Mouse (Mus musculus) left cerebral cortex, postnatal 4 days (tissue): ENCODE measurements around the gene Gsdma. TPM values are rescaled to one million over a fixed set of nuclear protein-coding genes. Genes with fewer than 3 reads are reported as not detected.
"Not testable (repeated sequence)": the region's sequence is repeated elsewhere in the genome, so short reads cannot be mapped to it uniquely, and the experiment has no call there.

Experiments
- DNase-seq: peaks from one replicate; pipeline ENCODE4 v3.0.0-alpha.2; 2022
- intact Hi-C: fragments of 180-260 bp; cut with DNase I; formaldehyde crosslinking; loops from one replicate; pipeline ENCODE4 v1.15.1; 2025
- total RNA-seq, 2 experiments: library from RNA; stranded (reverse); gene quantifications; 2 replicates each; pipeline ENCODE4 v1.2.3; 2021

The Gsdma gene
- total RNA-seq, 2 experiments from 2014 or later = not detected

DNA sequence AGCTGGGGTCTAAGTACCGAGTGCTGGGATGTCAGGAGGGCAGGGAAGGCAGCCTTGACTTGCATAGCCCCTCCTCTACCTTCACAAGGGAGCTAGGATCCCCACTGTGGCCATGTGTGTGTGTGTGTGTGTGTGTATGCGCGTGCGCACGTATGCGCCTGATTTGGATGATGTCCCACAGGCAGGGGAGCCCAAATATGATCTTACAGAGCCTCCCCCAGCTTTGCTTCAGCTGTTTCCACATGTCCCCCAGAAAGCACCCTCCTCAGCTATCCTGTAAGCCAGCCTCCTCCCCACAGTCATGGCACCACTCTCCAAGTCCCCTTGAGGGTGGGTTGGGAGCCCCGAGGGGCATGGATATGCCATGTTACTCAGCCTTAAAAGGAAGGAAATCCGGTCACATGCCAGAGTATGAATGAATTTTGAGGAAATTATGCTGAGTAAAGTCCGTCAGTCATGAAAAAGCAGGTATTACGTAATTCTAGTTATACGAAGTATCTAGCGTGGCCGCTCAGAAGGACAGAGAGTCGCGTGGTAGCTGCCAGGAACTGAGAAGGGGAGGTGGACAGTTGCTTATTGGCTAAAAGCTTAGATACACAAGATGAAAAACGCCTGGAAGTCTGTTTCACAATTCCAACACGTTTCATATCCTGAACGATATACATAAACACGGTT lies 44.3 kb downstream of the Gsdma start:
- no peak for DNase-seq
- intact Hi-C loops = no loop called here

DNA sequence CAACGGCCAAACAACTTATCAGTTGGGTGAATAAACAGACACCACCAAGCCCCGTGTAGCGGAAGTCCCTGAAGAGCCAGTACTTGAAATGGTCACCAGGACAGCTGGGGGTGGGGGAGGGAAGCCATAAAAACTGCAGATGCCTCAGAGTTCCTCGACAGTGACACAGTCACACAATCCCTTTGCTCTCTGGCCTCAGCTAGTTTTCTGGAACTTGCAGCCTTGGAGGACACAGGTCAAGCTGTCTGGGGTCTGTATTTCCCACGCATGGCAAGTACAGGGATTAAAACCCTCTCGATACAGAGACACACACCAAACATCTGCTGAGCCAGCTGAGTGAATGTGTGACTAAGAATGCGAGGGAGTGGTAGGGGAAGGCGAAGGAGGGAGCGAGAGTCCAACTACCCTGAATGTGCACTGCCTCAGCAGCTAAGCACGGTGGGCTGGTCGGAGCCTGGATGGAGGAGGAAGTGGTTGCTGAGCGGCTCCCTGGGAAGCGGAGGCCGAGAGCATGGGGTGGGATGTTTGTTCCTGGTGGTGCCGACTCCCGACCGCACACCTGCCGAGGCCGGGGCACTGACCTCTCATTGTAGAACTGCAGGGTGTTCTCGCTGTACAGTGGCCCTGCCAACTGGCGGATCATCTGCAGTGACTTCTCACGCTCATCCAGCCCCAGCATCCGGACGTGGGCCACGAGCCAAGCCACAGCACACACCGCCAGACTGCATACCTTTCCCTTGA lies 45.0 kb downstream of the Gsdma start:
- DNase-seq = peak; percentile 32
- intact Hi-C loops = no loop called here

DNA sequence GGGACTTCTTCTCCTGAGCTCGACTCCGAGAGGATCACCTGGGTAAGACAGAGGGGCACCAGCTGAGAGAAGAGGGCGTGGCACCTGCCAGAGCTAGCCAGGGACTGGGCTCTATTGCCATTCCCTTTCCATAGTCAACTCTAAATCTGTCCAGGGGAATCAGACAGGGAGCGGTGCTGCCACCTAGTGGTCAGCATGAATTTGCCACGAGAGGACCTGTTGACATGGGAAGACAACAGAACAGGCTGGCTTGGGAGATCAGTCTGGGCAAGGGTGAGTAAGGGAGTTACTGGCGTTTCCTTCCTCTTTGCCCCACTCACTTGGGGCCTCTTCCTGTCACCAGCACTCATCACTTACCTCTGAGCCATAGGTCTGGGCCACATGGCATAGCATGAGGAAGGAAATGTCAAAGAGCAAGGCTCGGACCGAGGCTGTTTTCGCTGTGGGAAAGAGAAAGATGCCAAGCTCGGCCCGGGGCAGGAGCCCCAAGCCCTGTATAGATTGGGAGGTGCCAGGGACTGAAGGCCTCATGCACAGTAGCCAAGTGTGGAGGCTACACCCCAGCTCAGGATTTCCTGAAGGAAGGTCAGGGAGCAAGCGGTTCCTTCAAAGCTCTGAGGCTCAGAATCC lies 46.4 kb downstream of the Gsdma start:
- peak; percentile 85 for DNase-seq
- intact Hi-C loops = no loop called here

DNA sequence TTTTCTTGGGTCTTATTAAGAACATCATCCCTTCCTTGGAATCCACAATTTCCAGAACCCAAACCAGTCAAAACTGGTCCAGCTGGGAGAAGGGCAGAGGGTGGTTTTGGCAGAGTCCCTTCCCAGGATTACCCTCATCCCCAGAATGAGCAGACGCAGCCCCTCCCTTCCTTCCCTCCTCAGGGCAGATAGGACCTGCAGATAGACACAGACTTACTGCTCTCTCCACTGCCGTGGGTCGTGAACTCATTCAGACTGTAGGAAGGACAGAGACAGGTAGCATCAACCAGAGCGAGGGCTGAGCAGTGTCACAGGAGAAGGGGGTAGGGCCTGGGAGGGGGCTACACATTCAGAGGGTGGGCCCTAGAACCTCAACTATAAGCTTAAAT lies 46.9 kb downstream of the Gsdma start:
- no peak for DNase-seq
- intact Hi-C loops = no loop called here

DNA sequence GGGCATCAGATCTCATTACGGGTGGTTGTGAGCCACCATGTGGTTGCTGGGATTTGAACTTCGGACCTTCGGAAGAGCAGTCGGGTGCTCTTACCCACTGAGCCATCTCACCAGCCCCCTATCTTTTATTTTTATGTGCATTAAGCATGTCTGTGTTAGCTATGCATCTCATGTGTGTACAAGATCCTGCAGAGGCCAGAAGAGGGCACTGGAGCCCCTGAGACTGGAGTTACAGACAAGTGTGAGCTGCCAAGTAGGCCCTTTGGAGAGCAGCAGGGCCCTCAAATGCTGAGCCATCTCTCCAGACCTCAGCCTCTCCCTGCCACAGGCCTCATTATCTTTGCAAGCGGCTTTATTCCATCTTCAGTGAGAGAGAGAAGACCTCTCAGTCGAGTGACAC lies 47.9 kb downstream of the Gsdma start:
- intact Hi-C loops = not testable (repeated sequence)
- peak; percentile 61 for DNase-seq

DNA sequence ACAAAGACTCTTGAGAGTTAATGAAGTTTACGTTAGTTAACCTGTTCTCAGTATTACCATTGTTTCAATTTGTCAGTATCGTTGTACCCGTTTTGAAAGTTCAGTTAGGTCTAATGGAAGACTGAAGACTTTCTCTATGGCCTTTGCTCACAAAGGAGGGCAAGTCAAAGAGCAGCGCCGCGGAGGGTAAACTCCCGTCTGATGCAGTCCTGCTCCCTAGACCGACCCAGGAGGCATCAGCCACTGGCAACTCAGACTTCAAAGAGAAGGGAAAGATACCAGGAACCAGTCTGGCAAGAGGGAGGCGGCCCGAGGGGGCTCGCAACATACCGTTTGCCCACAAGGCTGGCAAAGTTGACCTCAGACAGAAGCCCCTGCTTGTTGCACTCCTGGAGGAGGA lies 49.6 kb downstream of the Gsdma start:
- no peak for DNase-seq
- intact Hi-C loops = no loop called here

DNA sequence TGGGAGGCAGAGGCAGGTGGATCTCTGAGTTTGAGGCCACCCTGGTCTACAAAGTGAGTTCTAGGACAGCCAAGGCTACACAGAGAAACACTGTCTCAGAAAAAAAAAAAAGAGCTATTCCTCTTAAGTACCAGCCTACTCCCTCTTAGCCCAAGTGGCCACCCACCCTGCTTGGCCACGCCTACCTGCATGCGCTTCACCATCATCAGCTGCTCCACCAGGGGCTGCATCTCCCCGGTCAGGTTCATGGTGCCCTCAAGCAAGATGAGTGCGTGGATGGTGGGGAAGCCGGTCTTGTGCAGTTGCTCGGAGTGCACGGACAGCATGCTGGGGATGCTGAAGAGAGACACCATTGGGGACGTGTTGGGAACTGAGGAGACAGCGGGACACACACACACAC lies 51.8 kb downstream of the Gsdma start:
- intact Hi-C loops = loop anchor here (2.0 kb wide), 1 partner anchor 71 kb away; no protein-coding TSS in a partner anchor
- no peak for DNase-seq

DNA sequence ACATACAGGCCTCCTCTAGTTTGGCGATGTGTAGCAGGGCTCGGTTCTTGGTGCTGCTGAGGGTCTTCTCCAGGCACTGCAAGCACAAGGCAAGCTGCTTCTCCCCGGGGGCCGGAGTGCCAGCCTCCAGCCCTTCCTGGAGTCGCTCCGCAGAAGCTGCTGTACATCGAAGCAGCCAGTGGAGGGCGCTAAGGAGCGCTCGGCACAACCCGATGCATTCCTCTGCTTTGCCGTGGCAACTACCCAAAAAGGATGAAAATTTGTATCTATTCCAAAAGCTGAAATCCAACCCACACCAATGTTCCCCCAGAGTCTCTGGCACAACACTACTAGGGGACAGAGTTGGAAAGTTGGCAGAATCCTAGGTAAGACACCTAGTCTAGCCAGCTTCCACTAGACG lies 53.8 kb downstream of the Gsdma start:
- intact Hi-C loops = loop anchor here (2.0 kb wide), 1 partner anchor 69 kb away; no protein-coding TSS in a partner anchor
- DNase-seq = peak; percentile 84

DNA sequence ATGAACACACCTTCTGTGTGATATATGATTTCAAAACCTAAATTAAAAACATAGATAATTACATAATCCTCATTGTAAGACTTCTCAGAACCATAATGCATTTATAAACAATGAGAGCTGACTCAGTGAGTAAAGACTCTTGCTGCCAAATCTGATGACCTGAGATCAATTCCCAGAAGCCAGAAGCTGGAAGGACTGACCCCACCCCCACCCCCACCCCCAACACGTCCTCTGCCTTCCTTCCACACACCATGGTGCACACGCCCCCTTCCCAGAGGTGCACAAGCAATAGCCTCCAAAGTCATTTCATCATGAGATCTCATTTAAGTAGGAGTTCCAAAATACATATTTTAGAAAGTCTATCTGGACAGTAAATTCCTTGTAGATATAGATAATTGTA lies 56.6 kb downstream of the Gsdma start:
- no peak for DNase-seq
- intact Hi-C loops = no loop called here

DNA sequence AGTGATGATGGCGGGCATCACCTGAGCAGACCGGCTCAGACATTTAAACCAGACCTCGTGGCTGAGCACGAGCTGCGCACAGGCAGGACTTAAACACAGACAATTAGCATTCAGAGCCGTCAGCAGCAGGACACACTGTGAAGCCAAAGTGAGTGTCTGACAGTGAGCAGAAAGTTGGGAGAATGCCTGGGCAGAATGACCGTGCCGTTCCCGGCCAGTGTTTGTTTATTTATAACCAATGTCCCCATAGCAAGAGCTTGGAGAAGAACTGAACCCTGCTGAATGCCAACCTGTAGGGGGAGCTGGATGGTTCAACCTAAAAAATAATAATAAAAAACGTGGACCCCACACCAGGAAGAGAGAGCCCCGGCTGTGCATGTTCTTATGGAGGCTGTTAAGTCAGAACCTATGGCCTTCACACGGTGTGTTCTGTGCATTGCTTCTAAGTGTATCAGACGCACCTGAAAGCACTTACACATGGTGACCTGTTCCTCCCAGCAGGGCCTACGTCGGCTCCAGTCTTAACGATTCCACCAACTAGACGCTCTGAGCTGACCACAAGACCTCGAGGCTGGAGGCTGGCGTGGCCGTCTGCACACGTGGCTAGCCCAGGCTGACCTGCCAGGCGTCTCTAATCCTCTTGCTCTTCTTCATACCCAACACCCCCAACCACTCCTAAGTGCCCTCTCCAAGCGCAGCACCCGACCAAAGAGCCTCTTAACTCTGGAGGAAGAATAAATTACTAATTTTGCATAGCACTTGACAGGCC lies 57.5 kb downstream of the Gsdma start:
- intact Hi-C loops = no loop called here
- DNase-seq = peak; percentile 48

DNA sequence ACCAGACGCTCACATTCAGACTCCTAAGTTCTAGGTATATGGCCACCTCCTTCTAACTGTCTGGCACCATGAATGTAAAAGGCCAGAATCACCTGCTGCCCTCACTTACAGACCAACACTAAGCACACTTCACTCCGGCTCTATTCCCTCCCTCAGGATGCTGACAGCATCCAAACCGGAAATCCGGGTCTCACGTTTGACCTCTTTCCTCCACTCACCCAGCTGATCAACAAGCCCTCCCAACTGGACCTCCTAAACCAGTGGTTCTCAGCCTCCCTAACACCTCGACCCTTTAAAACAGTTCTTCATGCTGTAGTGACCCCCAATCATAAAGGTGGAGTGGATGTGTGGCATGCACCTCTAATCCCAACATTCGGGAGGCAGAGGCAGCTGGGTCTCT lies 58.9 kb downstream of the Gsdma start:
- intact Hi-C loops = no loop called here
- no peak for DNase-seq

DNA sequence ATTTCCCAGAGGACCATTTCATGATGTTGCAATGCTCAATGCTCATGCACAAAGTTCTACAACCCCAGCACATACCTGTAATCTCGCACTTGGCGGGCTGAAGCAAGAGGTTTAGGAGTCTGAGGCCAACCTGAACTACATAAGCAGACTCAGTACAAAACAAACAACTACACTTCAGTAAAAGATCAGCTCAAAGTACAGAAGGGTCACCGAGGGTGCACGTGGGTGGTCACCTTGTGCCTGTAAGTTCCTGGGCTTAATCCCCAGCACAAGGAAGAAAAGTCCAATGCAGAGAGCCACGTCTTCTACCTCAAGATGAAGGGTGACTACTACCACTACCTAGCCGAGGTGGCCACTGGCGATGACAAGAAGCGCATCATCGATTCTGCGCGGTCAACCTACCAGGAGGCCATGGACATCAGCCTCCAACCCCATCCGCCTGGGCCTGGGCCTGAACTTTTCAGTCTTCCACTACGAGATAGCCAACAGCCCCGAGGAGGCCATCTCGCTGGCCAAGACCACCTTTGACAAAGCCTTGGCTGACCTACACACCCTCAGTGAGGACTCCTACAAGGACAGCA lies 61.9 kb downstream of the Gsdma start:
- DNase-seq = no peak
- intact Hi-C loops = no loop called here

Other genes with a start within 250 kb of the Gsdma start
- 100 to 1,000 TPM; 111 to 118 TPM for gene Mien1, start 225.4 kb upstream of the Gsdma start, total RNA-seq
- gene Grb7, start 218.0 kb upstream of the Gsdma start, total RNA-seq = 1 to 10 TPM; 2.2 to 2.3 TPM
- gene Ikzf3, start 118.3 kb upstream of the Gsdma start, total RNA-seq = under 1 TPM; 0.38 to 0.46 TPM
- gene Zpbp2, start 113.3 kb upstream of the Gsdma start, total RNA-seq = not detected
- 10 to 100 TPM; 60.7 to 64.9 TPM for gene Ormdl3, start 77.0 kb upstream of the Gsdma start, total RNA-seq
- gene Lrrc3c, start 66.1 kb upstream of the Gsdma start, total RNA-seq = not detected
- gene Gm12355, start 38.7 kb upstream of the Gsdma start, total RNA-seq = 10 to 100 TPM; 24.2 to 26.4 TPM
- gene Gsdma3, start 38.0 kb upstream of the Gsdma start, total RNA-seq = not detected
- gene Gsdma2, start 17.6 kb upstream of the Gsdma start, total RNA-seq = not detected
- 100 to 1,000 TPM; 131 to 145 TPM for gene Psmd3, start 18.2 kb downstream of the Gsdma start, total RNA-seq
- not detected for gene Csf3, start 36.9 kb downstream of the Gsdma start, total RNA-seq
- gene Med24, start 65.1 kb downstream of the Gsdma start, total RNA-seq = 10 to 100 TPM; 96.8 to 99.4 TPM
- 1,000 to 10,000 TPM; 1,274 to 1,289 TPM for gene Thra, start 76.3 kb downstream of the Gsdma start, total RNA-seq
- gene Nr1d1, start 111.0 kb downstream of the Gsdma start, total RNA-seq = 10 to 100 TPM; 31.9 TPM
- 100 to 1,000 TPM; 163 to 166 TPM for gene Msl1, start 131.2 kb downstream of the Gsdma start, total RNA-seq
- gene Casc3, start 140.6 kb downstream of the Gsdma start, total RNA-seq = 10 to 100 TPM; 61.0 to 67.1 TPM
- 10 to 100 TPM; 87.3 to 91.8 TPM for gene Rapgefl1, start 172.4 kb downstream of the Gsdma start, total RNA-seq
- 10 to 100 TPM; 22.1 to 24.3 TPM for gene Wipf2, start 199.3 kb downstream of the Gsdma start, total RNA-seq
- 1 to 10 TPM; 1.4 to 1.8 TPM for gene Cdc6, start 243.4 kb downstream of the Gsdma start, total RNA-seq